Mouse (Mus musculus): ENCODE results near the gene Mymx. TPM values are rescaled to one million over a fixed set of nuclear protein-coding genes. Genes with fewer than 3 reads are reported as not detected.
A peak's percentile ranks its signal among the peaks of the same experiment; 100 is the strongest.

Gene Mymx
- polyA plus RNA-seq, 2 experiments from 2014 or later: not detected

- ATAC-seq: no peak
These were observed 12.7 kb downstream of the Mymx start for GRCm38 (mm10) chr17:45589236-45589635.

GRCm38 (mm10) chr17:45588370-45588769 is 13.5 kb downstream of the Mymx start:
- ATAC-seq: no peak

- no peak for ATAC-seq
These were observed 15.5 kb downstream of the Mymx start for GRCm38 (mm10) chr17:45586449-45586837.

GRCm38 (mm10) chr17:45585725-45586448 is 16.0 kb downstream of the Mymx start:
- no peak for ATAC-seq

- no peak for ATAC-seq
These were observed 16.8 kb downstream of the Mymx start for GRCm38 (mm10) chr17:45584939-45585678.

GRCm38 (mm10) chr17:45584096-45584896 is 17.6 kb downstream of the Mymx start:
- no peak for ATAC-seq

- no peak for ATAC-seq
These were observed 19.1 kb downstream of the Mymx start for GRCm38 (mm10) chr17:45582715-45583355.

GRCm38 (mm10) chr17:45582188-45582587 is 19.7 kb downstream of the Mymx start:
- ATAC-seq: no peak

- ATAC-seq: peak; percentile 83
These were observed 20.3 kb downstream of the Mymx start for GRCm38 (mm10) chr17:45581567-45581983.

- ATAC-seq: peak; percentile 25
These were observed 20.9 kb downstream of the Mymx start for GRCm38 (mm10) chr17:45580958-45581477.

- no peak for ATAC-seq
These were observed 22.3 kb downstream of the Mymx start for GRCm38 (mm10) chr17:45579554-45579953.

GRCm38 (mm10) chr17:45578843-45579242 is 23.1 kb downstream of the Mymx start:
- no peak for ATAC-seq

- ATAC-seq: no peak
These were observed 23.7 kb downstream of the Mymx start for GRCm38 (mm10) chr17:45578242-45578641.

GRCm38 (mm10) chr17:45575123-45575897 is 26.6 kb downstream of the Mymx start:
- no peak for ATAC-seq

- peak; percentile 41 for ATAC-seq
These were observed 27.7 kb downstream of the Mymx start for GRCm38 (mm10) chr17:45574129-45574761.

GRCm38 (mm10) chr17:45573780-45574123 is 28.1 kb downstream of the Mymx start:
- peak; percentile 15 for ATAC-seq

GRCm38 (mm10) chr17:45573087-45573779 is 28.7 kb downstream of the Mymx start, which contains the start of gene Hsp90ab1:
TSS of gene Hsp90ab1 (minus strand) at chr17:45573271.
- peak; percentile 62 for ATAC-seq

- peak; percentile 26 for ATAC-seq
These were observed 29.5 kb downstream of the Mymx start for GRCm38 (mm10) chr17:45572103-45573086.

GRCm38 (mm10) chr17:45569999-45570398 is 31.9 kb downstream of the Mymx start:
- no peak for ATAC-seq

All from activated CD4-positive, CD25-positive, alpha-beta regulatory T cell, adult 4 months (primary cell).